Mouse (Mus musculus) gastrocnemius, postnatal 14 days (tissue): Measurements from ENCODE around the gene Adgrv1. TPM values are rescaled to one million over a fixed set of nuclear protein-coding genes. Genes with fewer than 3 reads are reported as not detected.
"Not testable (repeated sequence)": the region's sequence is repeated elsewhere in the genome, so short reads cannot be mapped to it uniquely, and the experiment has no call there.

ENCODE experiments used
- DNase-seq: peaks from one replicate; pipeline ENCODE4 v3.0.0; 2021; ENCODE audit warnings: mixed read lengths
- intact Hi-C: fragments of 180-260 bp; cut with DNase I; formaldehyde crosslinking; loops from one replicate; pipeline ENCODE4 v1.15.1; 2025; ENCODE audit warnings: low total_unique reads
- long read RNA-seq, 2 experiments: library from polyadenylated mRNA; stranded (forward); transcript quantifications; one replicate each; pipeline ENCODE4 v2.0.0; 2021
- total RNA-seq, 2 experiments: library from RNA; stranded (reverse); gene quantifications; 2 replicates each; pipeline ENCODE4 v1.2.3; 2021

Gene Adgrv1
- under 1 TPM in 1 of 2 experiments, not detected in 1; 0.10 TPM for total RNA-seq
- long read RNA-seq, experiment 1 = 0 reads
- long read RNA-seq, experiment 2 = 0 reads

DNA sequence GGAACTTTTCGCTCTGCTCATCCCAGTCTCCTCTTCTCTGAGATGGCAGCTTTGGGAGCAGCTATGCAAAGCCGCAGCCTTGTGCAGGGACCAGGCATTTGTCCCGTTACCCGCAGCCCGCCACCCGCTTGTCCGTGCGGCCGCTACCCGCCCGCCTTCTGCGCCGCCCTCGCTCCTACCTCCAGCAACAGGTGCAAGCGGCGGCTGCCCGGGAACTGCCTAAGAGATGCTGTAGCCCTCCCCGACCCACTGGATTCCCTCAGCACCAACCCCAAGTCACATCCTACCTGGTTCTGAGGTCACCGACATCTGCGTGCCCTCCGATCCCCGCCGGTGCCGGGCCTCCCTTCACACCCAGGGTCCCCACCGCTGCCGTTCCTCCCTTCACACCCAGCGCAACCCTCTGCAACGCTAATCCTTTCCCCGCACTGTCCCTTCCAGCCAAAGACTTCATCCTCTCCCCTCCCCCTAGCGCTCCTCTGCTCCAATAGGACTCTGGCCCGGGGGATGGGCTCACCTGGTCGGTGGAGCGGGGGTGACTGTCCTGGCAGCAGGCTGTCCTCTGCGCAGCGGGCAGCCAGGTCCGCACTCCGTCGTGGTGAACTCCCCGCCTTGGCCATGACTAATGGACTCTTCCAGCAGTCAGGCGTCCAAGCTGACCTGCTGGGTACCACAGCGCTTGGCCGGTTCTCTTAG is at the start of gene Adgrv1:
Gene Adgrv1 (minus strand): TSS at position 435 of the 696 bp plus-strand sequence.
- DNase-seq = peak; percentile 57
- intact Hi-C loops = no loop called here

DNA sequence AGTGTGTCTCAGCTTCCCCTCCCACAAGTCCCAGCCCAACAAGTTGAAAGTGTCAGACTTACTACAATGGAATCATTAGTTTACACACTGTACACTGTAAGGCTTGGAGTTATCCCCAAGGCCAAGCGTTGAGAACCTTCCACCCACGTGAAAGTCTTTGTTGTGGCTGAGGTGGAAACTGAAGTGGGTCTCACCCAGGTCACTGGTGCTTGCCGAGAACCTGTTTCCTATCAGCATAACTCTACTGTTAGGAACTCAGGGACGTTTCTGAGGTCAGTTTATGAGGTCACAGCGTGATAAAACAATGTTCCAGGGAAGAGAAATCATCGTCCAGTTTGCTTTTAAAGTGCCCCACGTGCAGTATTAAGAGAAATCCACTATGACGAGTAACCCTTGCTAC is 42.4 kb upstream of the Adgrv1 start:
- no peak for DNase-seq
- intact Hi-C loops = no loop called here

DNA sequence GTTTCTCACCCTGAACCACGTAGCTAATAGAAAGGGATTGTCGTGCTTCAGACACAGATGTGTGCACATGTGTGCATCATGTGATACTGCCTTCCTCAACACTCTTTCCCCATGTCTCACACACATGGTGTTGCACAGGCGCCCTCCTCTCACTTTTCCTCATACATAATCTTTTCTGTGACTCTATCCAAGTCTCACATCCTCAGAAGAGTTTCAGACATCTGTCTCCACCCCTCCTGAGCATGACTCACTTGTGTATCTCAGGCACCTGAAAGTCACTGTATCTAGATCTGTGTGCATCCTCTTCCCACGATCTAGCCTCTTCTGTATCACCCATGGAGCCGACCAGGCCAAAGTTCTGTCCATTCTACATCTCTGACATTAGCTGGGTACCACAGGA is 34.8 kb upstream of the Adgrv1 start:
- intact Hi-C loops = no loop called here
- DNase-seq = no peak

DNA sequence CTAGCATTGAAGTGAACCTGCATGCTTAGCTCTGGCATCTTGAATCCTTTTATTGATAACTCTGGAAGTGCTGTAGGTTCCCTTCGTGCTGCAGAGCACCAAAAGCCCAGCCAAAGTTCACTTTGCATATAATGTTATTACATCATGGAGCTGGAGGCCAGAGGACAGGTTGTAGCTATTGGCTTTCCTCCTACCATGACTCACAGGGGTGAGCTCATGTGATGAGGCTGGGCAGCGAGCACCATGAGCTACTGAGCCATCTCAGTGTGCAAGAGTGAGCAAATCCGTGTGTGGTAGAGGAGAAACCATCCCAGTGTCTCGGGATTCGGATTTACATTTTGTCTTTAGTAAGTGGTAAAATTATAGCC is 31.4 kb upstream of the Adgrv1 start:
- DNase-seq = no peak
- intact Hi-C loops = no loop called here

DNA sequence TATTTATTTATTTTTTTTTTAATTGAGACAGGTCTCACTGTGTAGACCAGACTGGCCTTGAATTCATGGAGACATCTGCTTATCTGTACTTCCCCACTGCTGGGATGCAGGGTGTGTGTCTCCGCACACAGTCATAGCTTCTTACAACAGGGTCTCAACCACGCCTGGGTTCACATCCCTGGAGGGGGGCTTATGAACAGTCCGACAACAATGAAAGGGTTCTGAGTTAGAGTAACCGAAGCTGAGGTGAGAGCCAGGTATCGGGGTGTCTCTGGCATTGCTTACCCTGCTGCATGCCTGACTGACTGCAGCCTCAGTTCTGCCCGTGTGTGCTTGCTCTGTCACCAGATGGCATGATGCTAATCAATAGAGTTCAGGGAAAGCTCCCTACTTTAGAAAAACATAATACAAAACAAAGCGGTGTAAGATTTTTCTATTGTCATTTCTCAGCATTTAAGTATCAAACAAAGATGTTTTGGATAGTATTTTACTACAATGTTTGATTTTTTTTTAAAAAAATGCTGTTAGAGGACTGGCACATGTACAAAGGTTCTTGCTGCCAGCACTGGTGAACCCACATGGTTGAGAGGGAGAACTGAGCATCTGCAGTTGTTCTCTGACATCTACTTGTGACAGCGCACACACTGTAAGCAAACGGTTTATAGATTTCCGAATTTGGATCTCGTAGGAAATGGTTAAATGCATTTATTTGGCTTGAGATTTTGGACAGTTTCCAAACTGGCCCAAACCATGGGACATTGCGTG is 30.8 kb upstream of the Adgrv1 start:
- no peak for DNase-seq
- intact Hi-C loops = no loop called here

DNA sequence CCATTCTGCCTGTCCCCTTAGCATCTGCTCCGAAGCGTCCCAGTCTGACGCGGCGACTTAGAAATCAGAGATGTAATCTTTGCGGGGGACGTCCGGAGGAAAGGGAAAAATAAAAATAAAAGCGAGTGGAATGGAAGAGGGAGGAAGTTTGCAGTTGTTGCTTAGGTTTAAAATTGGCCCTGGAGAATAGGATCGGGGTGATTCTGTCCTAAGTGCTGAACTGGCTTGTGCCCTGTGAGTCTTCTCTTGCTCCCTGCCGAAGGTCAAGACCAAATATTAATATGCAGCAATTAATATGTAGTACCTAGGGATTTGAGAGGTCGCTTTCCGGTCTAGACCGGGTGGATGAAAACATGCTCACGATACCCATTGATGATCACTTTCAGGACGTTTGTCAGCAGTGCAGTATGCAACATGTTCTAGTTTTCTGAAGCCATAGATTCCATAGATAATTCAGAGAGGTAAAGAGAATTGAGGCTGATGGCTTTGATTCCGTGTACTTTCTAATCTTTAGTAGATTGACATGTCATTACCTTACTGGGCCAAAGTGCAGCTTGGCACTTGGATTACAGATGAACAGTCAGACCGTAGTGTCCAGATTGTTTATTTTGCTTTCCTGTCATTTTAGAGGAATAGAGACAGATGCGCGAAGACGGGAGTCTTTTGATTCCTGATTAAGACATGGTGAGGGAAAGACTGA is 25.2 kb upstream of the Adgrv1 start:
- intact Hi-C loops = no loop called here
- DNase-seq = no peak

DNA sequence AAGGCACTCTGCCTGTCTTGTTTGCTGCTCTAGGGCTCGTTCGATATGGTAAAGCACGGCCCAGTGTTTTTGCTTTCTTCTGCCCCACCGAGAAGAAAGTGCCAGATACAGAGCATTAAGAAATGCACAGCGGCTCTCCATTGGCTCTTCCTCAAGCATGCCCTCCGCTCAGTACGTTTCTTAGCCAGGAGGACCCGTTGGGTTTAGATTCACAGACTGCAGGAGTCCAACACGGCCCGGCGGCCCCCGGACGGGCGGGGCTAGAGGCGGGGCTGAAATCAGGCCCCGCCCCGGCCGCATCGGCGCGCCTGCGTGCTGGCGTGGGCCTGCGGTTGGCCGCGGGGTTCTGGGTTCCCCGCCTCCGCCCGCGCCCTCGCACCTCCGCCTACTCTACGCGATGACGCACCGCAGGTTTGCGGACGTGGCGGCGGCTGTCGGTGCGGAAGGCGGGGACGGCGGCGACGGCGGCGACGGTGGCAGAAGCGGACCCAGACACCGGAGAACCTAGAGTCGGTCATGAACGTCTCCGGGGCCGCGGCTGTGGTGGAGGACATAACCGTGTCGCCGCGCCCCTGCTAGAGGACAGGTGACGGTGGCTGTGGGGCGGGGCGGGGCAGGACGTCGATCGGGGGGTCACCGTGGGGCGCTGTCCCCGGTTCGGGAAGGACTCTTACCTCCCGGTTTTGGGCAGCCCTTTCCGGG is 24.5 kb upstream of the Adgrv1 start, which contains the start of gene Lysmd3:
Gene Lysmd3 (plus strand): TSS at position 313 of the 702 bp plus-strand sequence.
- intact Hi-C loops = no loop called here
- peak; percentile 94 for DNase-seq

DNA sequence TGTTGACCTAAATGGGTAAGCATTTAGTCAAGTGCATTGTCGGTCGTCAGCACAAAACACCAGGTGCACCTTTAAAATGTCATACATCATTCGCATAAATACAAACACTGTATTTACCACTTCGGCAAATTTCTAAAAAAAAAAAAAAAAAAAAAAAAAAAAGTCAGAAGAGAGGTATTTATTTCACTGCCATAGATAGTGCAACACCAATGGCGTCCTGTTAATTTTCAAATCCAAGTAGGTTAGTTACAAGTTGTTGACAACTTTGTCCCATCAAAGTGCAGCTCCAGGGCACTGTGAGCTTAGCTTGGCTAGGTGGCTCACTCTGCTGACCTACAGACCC is 24.0 kb upstream of the Adgrv1 start:
- intact Hi-C loops = no loop called here
- DNase-seq = no peak

DNA sequence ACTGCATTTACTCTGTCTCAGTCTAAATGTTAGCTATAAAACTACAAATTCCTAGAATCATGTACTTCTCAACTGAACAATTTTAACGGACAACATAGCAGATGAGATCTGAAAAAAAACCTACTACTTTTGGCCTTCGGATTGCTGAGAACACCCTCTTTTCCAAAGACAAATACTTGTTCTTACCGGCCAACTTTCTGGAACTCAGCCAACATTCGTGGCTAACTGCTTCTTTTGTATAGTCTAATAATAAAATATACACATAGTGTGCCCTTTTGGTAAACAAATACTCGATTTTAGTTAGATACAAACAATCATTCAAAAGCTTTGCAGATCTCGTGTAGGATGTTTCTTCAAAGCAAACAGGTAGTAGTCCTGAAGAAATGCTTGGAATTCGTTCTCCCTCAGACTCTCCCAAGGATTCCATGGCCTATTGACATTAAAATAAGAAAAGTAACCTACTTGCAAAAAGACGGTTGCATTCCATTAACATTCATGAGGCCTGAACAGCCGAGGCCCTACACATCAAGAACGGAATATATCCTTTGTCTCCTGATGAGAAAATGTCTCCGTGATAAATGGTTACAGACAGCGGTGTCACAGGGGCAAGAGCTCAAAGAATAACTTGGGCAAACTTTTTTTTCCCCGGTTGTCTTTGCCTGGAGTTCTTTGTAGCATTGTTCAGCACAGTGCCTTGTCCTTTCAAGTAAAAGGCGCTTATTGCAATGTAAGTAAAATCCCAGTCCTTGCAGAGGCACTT is 23.3 kb upstream of the Adgrv1 start:
- DNase-seq = no peak
- intact Hi-C loops = no loop called here

DNA sequence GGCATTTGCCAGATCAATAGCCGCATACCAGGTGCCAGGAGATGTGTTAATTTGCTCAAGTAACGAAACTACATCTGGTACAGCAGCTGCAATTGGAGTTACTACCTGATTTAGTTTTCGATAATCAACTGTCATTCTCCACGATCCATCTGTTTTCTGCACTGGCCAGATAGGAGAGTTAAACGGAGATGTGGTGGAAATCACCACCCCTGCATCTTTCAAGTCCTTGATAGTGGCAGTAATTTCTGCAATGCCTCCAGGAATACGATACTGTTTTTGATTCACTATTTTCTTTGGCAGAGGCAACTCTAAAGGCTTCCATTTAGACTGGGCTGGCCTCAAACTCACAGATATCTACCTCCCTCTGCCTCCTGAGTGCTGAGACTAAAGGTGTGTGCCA is 17.4 kb upstream of the Adgrv1 start:
- intact Hi-C loops, DNase-seq: not testable (repeated sequence)

DNA sequence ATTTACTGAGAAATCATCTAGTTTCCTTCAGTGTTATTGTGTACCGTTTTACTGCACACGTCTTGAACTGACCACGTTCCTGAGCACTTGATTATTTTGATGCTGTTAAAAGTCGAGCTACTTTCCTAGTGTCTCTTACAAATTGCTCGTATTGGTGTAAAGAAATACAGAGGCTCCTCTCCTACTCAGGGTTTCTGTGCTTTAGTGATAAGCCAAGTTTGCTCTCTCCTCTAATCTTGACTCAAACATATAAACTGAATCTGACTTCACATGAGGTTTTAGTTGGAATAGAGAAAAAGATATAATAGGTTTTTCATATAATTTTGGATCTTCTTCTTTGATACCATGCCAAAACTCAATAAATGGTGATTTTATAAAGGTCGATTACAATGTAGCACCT is 13.4 kb upstream of the Adgrv1 start:
- DNase-seq = no peak
- intact Hi-C loops = loop anchor here (10.0 kb wide), 1 partner anchor 118 kb away; no protein-coding TSS in a partner anchor

DNA sequence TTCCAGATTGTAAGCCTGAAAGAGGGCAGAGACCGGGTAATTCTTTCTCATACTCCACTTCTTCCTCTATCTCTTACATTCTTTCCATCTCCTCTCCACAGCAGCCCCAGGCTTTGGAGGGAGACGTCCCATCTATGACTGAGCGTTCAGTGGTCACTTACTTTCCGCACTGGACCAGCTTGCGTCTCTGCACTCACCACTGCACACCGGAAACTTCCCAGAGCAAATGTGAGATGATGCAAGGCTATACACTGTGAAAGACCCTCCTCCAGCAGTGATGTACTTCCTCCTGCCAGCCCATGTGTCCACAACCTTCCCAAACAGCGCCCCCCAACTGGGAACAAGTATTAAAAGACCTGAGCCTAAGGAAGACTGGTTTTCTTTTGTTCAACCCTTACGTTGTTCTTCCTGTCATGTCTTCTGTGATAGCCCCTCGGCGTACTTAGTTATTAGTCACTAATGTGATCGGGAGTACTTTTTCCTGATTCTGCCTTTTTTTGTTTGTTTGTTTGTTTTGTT is 11.2 kb upstream of the Adgrv1 start:
- intact Hi-C loops = loop anchor here (5.0 to 10.0 kb wide), 2 partner anchors 121 to 207 kb away; no protein-coding TSS in a partner anchor
- no peak for DNase-seq

DNA sequence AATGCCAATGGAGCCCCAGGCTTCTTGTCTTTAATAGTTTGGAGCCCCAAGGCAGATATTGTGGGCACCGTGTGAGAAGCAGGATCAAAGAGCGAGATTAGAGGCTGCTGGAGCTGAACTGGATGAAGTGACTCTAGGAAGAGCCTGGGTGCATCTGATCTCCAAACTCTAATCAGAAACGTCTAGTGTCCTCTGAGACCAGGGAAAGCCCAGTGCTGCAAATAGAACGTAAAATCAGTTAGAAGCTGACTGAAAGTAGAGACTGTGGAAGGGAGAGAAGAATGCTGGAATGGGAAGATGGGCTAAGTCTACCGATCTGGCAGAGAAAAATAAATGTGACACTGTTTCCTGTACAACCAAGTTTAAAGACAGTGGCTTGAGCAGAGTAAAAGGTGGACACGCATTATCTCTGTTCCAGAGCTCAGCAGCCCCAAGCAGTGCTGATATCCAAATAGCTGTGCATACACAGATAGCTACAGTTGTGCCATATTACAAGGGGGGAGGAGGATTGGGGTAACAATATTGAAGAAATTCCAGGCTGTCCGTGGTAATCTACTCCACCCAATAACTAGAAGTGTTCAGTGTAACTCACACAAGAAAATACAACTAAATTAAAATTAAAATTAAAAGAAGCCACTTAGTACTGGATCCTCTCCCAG is 9.7 kb upstream of the Adgrv1 start:
- intact Hi-C loops = loop anchor here (5.0 to 10.0 kb wide), 2 partner anchors 122 to 205 kb away; no protein-coding TSS in a partner anchor
- DNase-seq = no peak

DNA sequence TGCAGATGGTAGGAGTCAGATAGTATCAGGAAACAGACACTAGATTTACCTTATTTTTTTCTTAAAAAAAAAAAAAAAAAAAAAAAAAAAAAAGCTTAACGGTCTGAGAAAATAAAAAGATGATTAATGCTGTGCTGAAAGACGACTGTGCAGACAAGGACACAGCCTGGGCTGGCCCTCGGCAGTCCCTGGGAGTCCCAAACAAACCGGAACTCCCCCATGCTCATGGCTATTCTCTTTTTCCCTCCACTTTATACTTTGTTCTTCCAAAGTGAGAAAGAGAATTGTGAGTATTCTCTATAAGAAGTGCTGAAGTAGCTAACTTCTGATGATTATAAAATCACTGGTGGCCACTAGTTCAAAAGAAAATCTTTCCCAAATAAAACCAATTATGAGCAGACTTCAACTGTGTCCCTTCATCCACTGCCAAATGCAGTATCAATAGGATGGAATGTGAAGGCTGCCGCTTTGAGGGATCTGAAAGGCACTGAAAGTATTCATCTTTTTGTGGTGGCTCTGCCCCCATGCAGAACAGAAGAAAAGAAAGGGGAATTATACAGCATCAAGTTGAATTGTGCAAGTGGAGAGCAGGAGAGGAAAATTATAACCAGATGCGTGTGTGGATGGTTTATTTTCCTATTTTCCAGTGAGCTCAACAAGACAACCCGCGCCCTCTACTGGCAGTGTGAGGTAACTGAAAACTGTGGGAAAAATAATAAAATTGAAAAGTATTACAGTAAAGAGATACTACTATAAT is 8.5 kb upstream of the Adgrv1 start:
- intact Hi-C loops = loop anchor here (5.0 to 10.0 kb wide), 2 partner anchors 123 to 204 kb away; no protein-coding TSS in a partner anchor
- DNase-seq = peak; percentile 35

DNA sequence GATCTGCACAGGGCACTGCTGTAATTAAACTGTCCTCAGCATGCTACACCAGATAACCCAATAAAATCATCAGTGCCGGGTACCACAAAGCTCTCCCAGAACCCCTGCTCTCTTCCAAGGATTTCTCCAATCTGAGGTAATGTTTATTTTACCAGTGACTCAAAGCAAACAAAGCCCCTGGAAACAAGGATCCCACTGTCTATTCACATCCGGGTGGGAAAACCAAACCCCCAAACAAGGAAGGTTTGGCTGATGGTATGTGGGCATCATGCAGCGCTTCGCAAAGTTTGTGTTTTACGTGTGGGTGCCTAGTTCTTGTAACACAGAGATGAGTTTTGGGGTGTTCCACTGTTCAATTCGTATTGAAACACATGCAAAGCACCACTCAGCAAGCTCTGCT is 7.9 kb upstream of the Adgrv1 start:
- intact Hi-C loops = loop anchor here (5.0 to 10.0 kb wide), 2 partner anchors 124 to 204 kb away; no protein-coding TSS in a partner anchor
- DNase-seq = no peak

DNA sequence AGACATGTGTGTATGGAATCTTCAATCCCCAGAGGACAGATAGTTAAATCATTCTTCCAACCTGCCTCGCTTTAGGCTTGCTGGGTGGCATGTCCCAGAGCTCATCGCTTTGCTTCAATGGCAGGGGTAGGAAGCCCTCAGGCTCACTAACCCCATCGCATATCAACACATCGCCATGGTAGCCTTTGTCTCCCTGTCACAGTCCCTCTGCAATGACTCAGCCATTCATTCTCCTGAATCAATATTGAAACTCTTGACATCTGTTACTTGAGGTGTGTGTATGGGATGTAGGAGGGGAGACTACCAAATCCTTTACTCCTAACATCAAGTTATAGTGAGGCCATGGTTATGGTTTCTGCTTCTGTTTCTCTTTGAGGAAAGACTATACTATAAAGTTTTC is 6.7 kb upstream of the Adgrv1 start:
- intact Hi-C loops = loop anchor here (5.0 to 10.0 kb wide), 2 partner anchors 125 to 202 kb away; no protein-coding TSS in a partner anchor
- DNase-seq = no peak

DNA sequence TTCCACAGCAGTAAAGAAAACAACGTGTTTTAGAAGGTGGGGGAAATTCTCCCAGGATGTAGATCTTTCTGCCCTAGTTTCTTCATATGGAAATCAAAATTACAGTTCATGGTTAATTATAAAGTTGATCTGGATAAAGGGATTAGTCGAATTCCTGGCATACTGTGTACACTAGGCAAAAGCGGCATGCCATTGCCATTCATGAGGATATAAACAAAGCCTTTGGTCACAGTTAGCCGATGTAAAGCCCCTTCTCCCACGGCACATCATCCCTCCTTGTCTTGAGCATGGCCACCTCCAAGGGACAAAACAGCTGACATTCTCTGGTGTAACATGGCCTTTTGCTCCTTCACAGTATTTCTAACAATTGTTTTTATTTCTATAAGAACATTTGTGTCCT is 2.4 kb downstream of the Adgrv1 start:
- intact Hi-C loops = no loop called here
- DNase-seq = no peak
